Mouse (Mus musculus) lung, adult 2 months (tissue): ENCODE results near the gene Borcs5.

Source experiments
- CTCF ChIP-seq: fragments of 200-500 bp; IDR thresholded peaks from 2 replicates; pipeline ENCODE4 v1.5.1; 2011; ENCODE audit warnings: mild to moderate bottlenecking, low read length, control low read depth; ENCODE audit not compliant: insufficient read depth
- POLR2A ChIP-seq: fragments of 200-500 bp; IDR thresholded peaks from 2 replicates; pipeline ENCODE4 v1.6.1; 2011; ENCODE audit warnings: low read depth, mild to moderate bottlenecking, control low read depth, low read length, borderline replicate concordance; ENCODE audit errors: extremely low read depth

- TF ChIP-seq CTCF (no peak), POLR2A (no peak)
Measured at GRCm38 (mm10) chr6:134601766-134602165, 37.5 kb upstream of the Borcs5 start.
